Mouse (Mus musculus) B cell, adult 2 months (primary cell): ENCODE measurements around the gene Usp32.

Experiments
- DNase-seq, 2 experiments: peaks; one replicate each; pipeline ENCODE4 v3.0.0; 2022

Usp32 gene

GRCm38 (mm10) chr11:84945841-84946240 is 194.1 kb downstream of the Usp32 start:
- no peak for DNase-seq

- DNase-seq, result no peak
Observed at GRCm38 (mm10) chr11:84944639-84945435, 195.1 kb downstream of the Usp32 start.

- peak; percentile 38 to 46 for DNase-seq
Observed at GRCm38 (mm10) chr11:84943948-84944347, 196.0 kb downstream of the Usp32 start.

DNA sequence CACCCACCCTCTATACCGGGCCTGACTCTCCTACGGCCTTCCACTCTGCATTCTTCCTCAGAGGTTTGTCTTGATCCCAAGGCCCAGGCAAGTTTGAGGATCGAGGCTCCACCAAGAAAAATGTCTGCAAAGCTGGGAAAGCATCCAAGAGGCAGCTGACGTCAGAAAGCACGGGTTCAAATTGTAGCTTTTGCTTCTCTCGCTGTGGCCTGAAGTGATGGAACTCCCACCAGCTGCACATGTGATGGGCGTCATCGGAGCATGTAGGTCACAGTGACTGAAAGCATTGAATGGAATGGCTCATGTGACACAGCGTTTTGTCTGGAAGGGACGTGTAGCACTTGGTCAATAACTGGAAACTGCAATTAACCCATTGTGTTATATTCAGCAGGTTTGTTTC is 199.8 kb downstream of the Usp32 start:
- no peak for DNase-seq

DNA sequence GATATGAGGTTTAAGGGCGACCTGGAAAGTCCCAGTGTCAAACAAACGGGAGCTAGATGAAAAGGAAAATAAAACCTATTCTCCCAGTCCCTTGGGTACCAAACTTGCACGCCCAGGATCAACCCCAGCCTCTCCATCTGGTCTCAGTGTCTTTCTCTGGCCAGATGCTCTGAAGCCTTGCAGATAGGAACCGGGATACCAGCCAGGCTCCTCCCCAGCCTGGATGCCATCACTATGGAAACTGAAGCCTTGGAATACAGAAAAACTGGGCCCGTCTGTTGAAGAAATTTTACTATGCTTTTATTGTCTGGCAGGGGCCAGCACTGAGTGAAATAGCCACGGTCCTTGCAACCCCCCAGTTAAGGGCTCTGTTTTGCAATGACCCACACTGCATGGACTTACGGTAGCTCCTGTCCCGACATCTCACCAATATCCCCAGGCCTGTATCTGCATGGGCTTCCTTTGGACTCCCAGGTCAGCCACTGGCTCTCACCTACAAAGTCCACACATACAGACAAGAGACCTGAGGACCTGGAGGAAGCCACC is 200.4 kb downstream of the Usp32 start:
- no peak for DNase-seq
